Mouse (Mus musculus): ENCODE measurements around the gene Nphp4. TPM values are rescaled to one million over a fixed set of nuclear protein-coding genes. Genes with fewer than 3 reads are reported as not detected.

Gene Nphp4
- polyA plus RNA-seq, 1 experiment from 2014 or later: 4.8 TPM

GRCm38 (mm10) chr4:152491250-152491899 lies 14.9 kb downstream of the Nphp4 start:
- 55% methylated on average over 15 of the region's 15 CpGs for WGBS
- peak; percentile 30; the same call in 1 of the 2 replicates for ATAC-seq (ENCODE audit: low read depth)

DNA sequence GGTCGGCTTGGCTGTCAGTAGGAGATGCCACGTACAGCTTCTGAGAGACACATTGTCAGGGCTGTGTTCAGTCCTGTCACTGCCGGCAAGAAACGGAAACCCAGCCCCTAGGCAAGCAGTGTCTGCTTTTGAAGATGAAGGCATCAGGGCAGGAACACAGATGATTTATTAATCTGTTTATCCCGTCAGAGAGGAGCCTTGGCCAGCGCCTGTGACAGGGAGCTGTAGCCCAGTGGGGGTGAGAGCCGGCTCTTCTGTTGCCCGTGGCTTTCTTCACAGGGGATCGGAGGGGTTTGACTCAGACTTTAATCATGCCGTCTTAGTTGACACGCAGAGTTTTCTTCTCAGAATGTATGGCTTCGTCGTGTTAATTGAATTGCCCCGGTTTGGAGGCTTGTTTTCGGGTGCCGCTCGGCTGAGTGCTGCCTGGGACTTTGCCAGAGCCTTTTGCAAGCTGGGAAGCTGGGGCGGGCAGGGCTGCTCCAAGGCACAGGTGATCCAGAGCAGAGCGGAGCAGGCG lies 17.9 kb downstream of the Nphp4 start:
- Histone ChIP-seq H3K27ac (ENCODE audit: low read depth, low read length) (0 out of 2 replicates have a peak overlapping the region, but pooled peaks have one; percentile 22), H3K36me3 (ENCODE audit: control insufficient read depth, insufficient read depth, low read length) (no peaks in the 10 kb centered on the region), H3K4me1 (ENCODE audit: control insufficient read depth, insufficient read depth, low read length) (peaks cover 3% of the 10 kb centered on the region; the same call in 1 of the 2 replicates), H3K27me3 (ENCODE audit: control insufficient read depth, insufficient read depth, low read length) (no peaks in the 10 kb centered on the region), H3K9me3 (ENCODE audit: control insufficient read depth, low read length) (no peaks in the 10 kb centered on the region), H3K4me2 (ENCODE audit: low read depth, low read length) (no peak overlapping the region), H3K4me3 (ENCODE audit: low read depth, low read length) (no peak overlapping the region), H3K9ac (replicated peaks; ENCODE audit: low read depth, low read length) (no peak overlapping the region)
- ATAC-seq (ENCODE audit: low read depth): no peak
- WGBS: 37% methylated on average over 20 of the region's 20 CpGs

More at GRCm38 (mm10) chr4:152491250-152491899, 14.9 kb downstream of the Nphp4 start:
- no peak overlapping the region for H3K4me2 ChIP-seq (ENCODE audit: low read depth, low read length)
- H3K9me3 ChIP-seq (ENCODE audit: control insufficient read depth, low read length): no peaks in the 10 kb centered on the region
- H3K27me3 ChIP-seq (ENCODE audit: control insufficient read depth, insufficient read depth, low read length): no peaks in the 10 kb centered on the region
- H3K27ac ChIP-seq (ENCODE audit: low read depth, low read length): no peak overlapping the region
- no peak overlapping the region for H3K9ac ChIP-seq (replicated peaks; ENCODE audit: low read depth, low read length)
- peaks cover 3% of the 10 kb centered on the region; the same call in 1 of the 2 replicates for H3K4me1 ChIP-seq (ENCODE audit: control insufficient read depth, insufficient read depth, low read length)
- H3K4me3 ChIP-seq (ENCODE audit: low read depth, low read length): no peak overlapping the region
- no peaks in the 10 kb centered on the region for H3K36me3 ChIP-seq (ENCODE audit: control insufficient read depth, insufficient read depth, low read length)

DNA sequence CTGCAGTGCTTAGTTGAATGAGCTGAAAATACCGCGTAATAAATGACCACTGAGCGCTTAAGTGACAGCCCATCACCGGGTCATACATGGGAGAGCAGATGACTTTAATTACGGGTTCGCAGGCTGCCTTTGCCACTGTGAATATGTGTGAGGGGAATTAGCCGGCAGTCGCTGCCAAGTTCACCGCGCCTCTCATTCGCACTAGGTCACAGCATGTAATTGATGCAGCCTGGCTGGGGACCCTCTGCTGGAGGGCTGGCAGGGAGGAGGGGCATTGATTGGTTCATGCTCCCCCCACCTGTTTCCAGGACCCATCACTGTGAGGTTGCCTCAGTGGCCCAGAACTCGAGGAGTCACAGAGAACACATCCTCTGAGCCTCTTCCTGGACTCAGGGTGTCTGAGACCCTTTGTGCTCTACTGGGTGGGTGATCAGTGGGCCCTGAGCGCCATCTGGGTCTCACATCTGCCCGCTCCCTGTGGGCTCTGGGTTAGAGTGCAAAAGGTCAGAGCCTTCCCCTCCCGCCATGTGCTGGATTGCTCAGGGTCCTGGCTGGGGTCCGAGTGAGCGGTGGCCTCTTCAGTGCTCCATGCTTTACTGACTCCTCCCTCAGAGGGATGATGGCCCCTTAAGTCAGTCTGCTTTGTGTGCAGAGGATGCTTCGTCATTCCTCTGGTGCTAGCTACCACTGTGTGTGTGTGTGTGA lies 35.9 kb downstream of the Nphp4 start:
- WGBS: 26% methylated on average over 18 of the region's 18 CpGs
- Histone ChIP-seq H3K27me3 (ENCODE audit: control insufficient read depth, insufficient read depth, low read length) (no peaks in the 10 kb centered on the region), H3K9me3 (ENCODE audit: control insufficient read depth, low read length) (no peaks in the 10 kb centered on the region), H3K4me2 (ENCODE audit: low read depth, low read length) (no peak overlapping the region), H3K36me3 (ENCODE audit: control insufficient read depth, insufficient read depth, low read length) (0 out of 2 replicates have a peak, but pooled peaks cover 2% of the 10 kb centered on the region), H3K9ac (replicated peaks; ENCODE audit: low read depth, low read length) (peak overlapping the region; percentile 25; the same call in 1 of the 2 replicates), H3K4me3 (ENCODE audit: low read depth, low read length) (no peak overlapping the region), H3K27ac (ENCODE audit: low read depth, low read length) (no peak overlapping the region), H3K4me1 (ENCODE audit: control insufficient read depth, insufficient read depth, low read length) (peaks cover 7% of the 10 kb centered on the region; the same call in 1 of the 2 replicates)
- ATAC-seq (ENCODE audit: low read depth): peak; percentile 55

GRCm38 (mm10) chr4:152514884-152515283 lies 38.4 kb downstream of the Nphp4 start:
- Histone ChIP-seq H3K4me1 (ENCODE audit: control insufficient read depth, insufficient read depth, low read length) (peaks cover 7% of the 10 kb centered on the region; the same call in 1 of the 2 replicates), H3K9ac (replicated peaks; ENCODE audit: low read depth, low read length) (no peak overlapping the region), H3K27ac (ENCODE audit: low read depth, low read length) (no peak overlapping the region), H3K36me3 (ENCODE audit: control insufficient read depth, insufficient read depth, low read length) (no peaks in the 10 kb centered on the region), H3K4me3 (ENCODE audit: low read depth, low read length) (no peak overlapping the region), H3K9me3 (ENCODE audit: control insufficient read depth, low read length) (no peaks in the 10 kb centered on the region), H3K27me3 (ENCODE audit: control insufficient read depth, insufficient read depth, low read length) (no peaks in the 10 kb centered on the region), H3K4me2 (ENCODE audit: low read depth, low read length) (no peak overlapping the region)
- 85% methylated on average over 7 of the region's 7 CpGs for WGBS
- no peak for ATAC-seq (ENCODE audit: low read depth)

- no peak for ATAC-seq (ENCODE audit: low read depth)
- Histone ChIP-seq H3K27ac (ENCODE audit: low read depth, low read length) (no peak overlapping the region), H3K27me3 (ENCODE audit: control insufficient read depth, insufficient read depth, low read length) (no peaks in the 10 kb centered on the region)
Observed at GRCm38 (mm10) chr4:152519106-152519505, 42.6 kb downstream of the Nphp4 start.

DNA sequence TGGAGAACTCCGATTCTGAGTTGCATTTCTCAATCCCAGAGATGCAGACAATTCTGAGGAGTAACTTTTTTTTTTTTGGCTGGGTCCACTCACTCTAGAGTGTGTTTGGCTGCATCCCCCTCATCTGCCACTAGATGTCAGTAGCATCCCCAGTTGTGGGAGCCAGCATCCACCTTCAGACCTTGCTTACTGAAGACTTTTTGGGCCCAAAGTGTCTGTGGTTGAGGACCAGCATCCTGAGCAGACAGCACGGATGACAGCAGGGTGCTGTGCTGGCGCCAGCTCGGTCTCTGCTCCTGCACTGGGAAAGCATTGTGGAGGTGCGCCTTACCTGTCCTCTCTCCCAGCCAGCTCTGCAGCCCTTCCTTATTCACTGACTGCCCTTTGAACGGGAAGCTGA lies 43.6 kb downstream of the Nphp4 start:
- Histone ChIP-seq H3K4me2 (ENCODE audit: low read depth, low read length) (no peak overlapping the region), H3K4me3 (ENCODE audit: low read depth, low read length) (no peak overlapping the region), H3K27me3 (ENCODE audit: control insufficient read depth, insufficient read depth, low read length) (no peaks in the 10 kb centered on the region), H3K9me3 (ENCODE audit: control insufficient read depth, low read length) (no peaks in the 10 kb centered on the region), H3K36me3 (ENCODE audit: control insufficient read depth, insufficient read depth, low read length) (no peaks in the 10 kb centered on the region), H3K4me1 (ENCODE audit: control insufficient read depth, insufficient read depth, low read length) (no peaks in the 10 kb centered on the region), H3K9ac (replicated peaks; ENCODE audit: low read depth, low read length) (no peak overlapping the region), H3K27ac (ENCODE audit: low read depth, low read length) (no peak overlapping the region)
- WGBS: 42% methylated on average over 6 of the region's 6 CpGs
- no peak for ATAC-seq (ENCODE audit: low read depth)

More at GRCm38 (mm10) chr4:152519106-152519505, 42.6 kb downstream of the Nphp4 start:
- no peak overlapping the region for H3K9ac ChIP-seq (replicated peaks; ENCODE audit: low read depth, low read length)
- 54% methylated on average over 10 of the region's 10 CpGs for WGBS
- no peak overlapping the region for H3K4me3 ChIP-seq (ENCODE audit: low read depth, low read length)
- H3K9me3 ChIP-seq (ENCODE audit: control insufficient read depth, low read length): no peaks in the 10 kb centered on the region
- H3K4me1 ChIP-seq (ENCODE audit: control insufficient read depth, insufficient read depth, low read length): no peaks in the 10 kb centered on the region
- no peaks in the 10 kb centered on the region for H3K36me3 ChIP-seq (ENCODE audit: control insufficient read depth, insufficient read depth, low read length)
- H3K4me2 ChIP-seq (ENCODE audit: low read depth, low read length): no peak overlapping the region

DNA sequence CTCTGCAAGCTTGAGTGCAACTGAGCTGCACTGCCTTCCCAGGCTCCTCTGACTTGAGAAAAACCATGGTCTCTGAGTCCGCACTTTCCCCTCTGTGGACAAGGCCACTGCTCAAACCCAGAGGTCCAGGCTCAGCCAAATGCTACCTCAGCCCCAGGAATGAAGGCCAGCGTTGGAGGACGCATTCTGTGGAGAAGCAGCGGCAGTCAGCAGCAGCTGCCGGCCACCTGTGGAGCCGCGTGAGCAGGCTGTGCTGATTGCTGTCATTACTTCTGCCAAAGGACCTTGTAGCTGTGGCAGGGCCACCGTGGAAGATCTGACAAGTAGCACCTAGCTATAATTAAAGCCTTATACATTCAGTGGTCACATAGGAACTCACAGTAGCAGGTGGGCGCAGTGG lies 56.4 kb downstream of the Nphp4 start:
- 48% methylated on average over 9 of the region's 9 CpGs for WGBS
- H3K4me1 ChIP-seq (ENCODE audit: control insufficient read depth, insufficient read depth, low read length): no peaks in the 10 kb centered on the region
- no peaks in the 10 kb centered on the region for H3K9me3 ChIP-seq (ENCODE audit: control insufficient read depth, low read length)
- ATAC-seq (ENCODE audit: low read depth): no peak
- no peak overlapping the region for H3K4me3 ChIP-seq (ENCODE audit: low read depth, low read length)
- H3K9ac ChIP-seq (replicated peaks; ENCODE audit: low read depth, low read length): no peak overlapping the region
- H3K27ac ChIP-seq (ENCODE audit: low read depth, low read length): no peak overlapping the region
- no peaks in the 10 kb centered on the region for H3K36me3 ChIP-seq (ENCODE audit: control insufficient read depth, insufficient read depth, low read length)
- no peak overlapping the region for H3K4me2 ChIP-seq (ENCODE audit: low read depth, low read length)
- no peaks in the 10 kb centered on the region for H3K27me3 ChIP-seq (ENCODE audit: control insufficient read depth, insufficient read depth, low read length)

- H3K9ac ChIP-seq (replicated peaks; ENCODE audit: low read depth, low read length): no peak overlapping the region
- no peaks in the 10 kb centered on the region for H3K27me3 ChIP-seq (ENCODE audit: control insufficient read depth, insufficient read depth, low read length)
- no peak for ATAC-seq (ENCODE audit: low read depth)
- H3K9me3 ChIP-seq (ENCODE audit: control insufficient read depth, low read length): no peaks in the 10 kb centered on the region
- no peaks in the 10 kb centered on the region for H3K36me3 ChIP-seq (ENCODE audit: control insufficient read depth, insufficient read depth, low read length)
- no peak overlapping the region for H3K4me3 ChIP-seq (ENCODE audit: low read depth, low read length)
- no peaks in the 10 kb centered on the region for H3K4me1 ChIP-seq (ENCODE audit: control insufficient read depth, insufficient read depth, low read length)
- no peak overlapping the region for H3K27ac ChIP-seq (ENCODE audit: low read depth, low read length)
- H3K4me2 ChIP-seq (ENCODE audit: low read depth, low read length): no peak overlapping the region
- WGBS: 92% methylated on average over 12 of the region's 12 CpGs
Observed at GRCm38 (mm10) chr4:152539756-152540155, 63.2 kb downstream of the Nphp4 start.

GRCm38 (mm10) chr4:152541172-152541571 lies 64.7 kb downstream of the Nphp4 start:
- 25% methylated on average over 9 of the region's 9 CpGs for WGBS
- ATAC-seq (ENCODE audit: low read depth): no peak

More at GRCm38 (mm10) chr4:152541172-152541571, 64.7 kb downstream of the Nphp4 start:
- Histone ChIP-seq H3K4me1 (ENCODE audit: control insufficient read depth, insufficient read depth, low read length) (no peaks in the 10 kb centered on the region), H3K4me2 (ENCODE audit: low read depth, low read length) (no peak overlapping the region), H3K27ac (ENCODE audit: low read depth, low read length) (no peak overlapping the region), H3K27me3 (ENCODE audit: control insufficient read depth, insufficient read depth, low read length) (no peaks in the 10 kb centered on the region), H3K9ac (replicated peaks; ENCODE audit: low read depth, low read length) (no peak overlapping the region), H3K9me3 (ENCODE audit: control insufficient read depth, low read length) (no peaks in the 10 kb centered on the region), H3K4me3 (ENCODE audit: low read depth, low read length) (no peak overlapping the region), H3K36me3 (ENCODE audit: control insufficient read depth, insufficient read depth, low read length) (no peaks in the 10 kb centered on the region)

Data from neural tube, embryonic 14.5 days (tissue).